8 mouse cellular contexts compared by ENCODE assay signal in the genomic region with DNA sequence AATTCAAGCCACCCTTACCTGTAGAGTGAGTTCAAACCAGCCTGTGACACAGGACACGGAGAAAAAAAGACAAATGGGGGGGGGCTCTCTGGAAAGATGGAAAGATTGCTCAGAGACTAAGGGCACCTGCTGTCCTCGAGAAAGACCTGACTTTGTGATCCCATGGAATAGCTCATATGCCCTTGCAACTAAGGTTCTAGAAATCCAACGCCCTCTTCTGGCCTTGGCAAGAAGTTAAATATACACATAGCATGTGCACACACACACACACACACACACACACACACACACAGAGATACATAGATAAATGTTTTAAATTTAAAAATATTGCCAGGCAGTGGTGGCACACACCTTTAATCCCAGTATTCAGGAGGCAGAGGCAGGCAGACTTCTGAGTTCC. TPM values are rescaled to one million over a fixed set of nuclear protein-coding genes. Genes with fewer than 3 reads are reported as not detected.
DNase-seq lines count a peak whose midpoint lies in the region; ATAC-seq lines count a peak whose summit lies in the region.

No protein-coding gene starts in this region.

- no peak for ATAC-seq in heart, embryonic 13.5 days (ENCODE audit: extremely low read depth, insufficient number of reproducible peaks, low FRiP score, low TSS enrichment)
- ATAC-seq in hindbrain, embryonic 14.5 days (ENCODE audit: low FRiP score): no peak
- no peak for ATAC-seq in midbrain, embryonic 14.5 days (ENCODE audit: low FRiP score, low TSS enrichment)

- H3K4me2 ChIP-seq in heart, embryonic 13.5 days: peak overlapping the region; percentile 89
- peak overlapping the region; percentile 74 for H3K4me2 ChIP-seq in hindbrain, embryonic 14.5 days (replicated peaks)
- H3K4me2 ChIP-seq in midbrain, embryonic 14.5 days (ENCODE audit: low read length): peak overlapping the region; percentile 68

- H3K27me3 ChIP-seq in heart, embryonic 13.5 days (replicated peaks): 0 out of 2 replicates have a peak, but pooled peaks cover 5% of the 10 kb centered on the region
- H3K27me3 ChIP-seq in hindbrain, embryonic 14.5 days (ENCODE audit: control insufficient read depth, insufficient read depth, low read length): no peaks in the 10 kb centered on the region
- no peaks in the 10 kb centered on the region for H3K27me3 ChIP-seq in midbrain, embryonic 14.5 days (ENCODE audit: control insufficient read depth, insufficient read depth, low read length)

- H3K36me3 ChIP-seq in heart, embryonic 13.5 days: no peaks in the 10 kb centered on the region
- H3K36me3 ChIP-seq in hindbrain, embryonic 14.5 days (replicated peaks; ENCODE audit: control insufficient read depth, insufficient read depth): no peaks in the 10 kb centered on the region
- H3K36me3 ChIP-seq in midbrain, embryonic 14.5 days (ENCODE audit: control insufficient read depth, insufficient read depth, low read length): no peaks in the 10 kb centered on the region

- WGBS in heart, embryonic 13.5 days: 39% methylated on average over 3 of the region's 3 CpGs
- 53% methylated on average over 3 of the region's 3 CpGs for WGBS in hindbrain, embryonic 14.5 days
- WGBS in midbrain, embryonic 14.5 days: 52% methylated on average over 3 of the region's 3 CpGs

- peak overlapping the region; percentile 71 for H3K27ac ChIP-seq in heart, embryonic 13.5 days (replicated peaks)
- no peak overlapping the region for H3K27ac ChIP-seq in hindbrain, embryonic 14.5 days
- H3K27ac ChIP-seq in midbrain, embryonic 14.5 days (replicated peaks; ENCODE audit: low read depth, low read length): no peak overlapping the region

- peak overlapping the region; percentile 89 for H3K9ac ChIP-seq in heart, embryonic 13.5 days
- peak overlapping the region; percentile 66; the same call in 1 of the 2 replicates for H3K9ac ChIP-seq in hindbrain, embryonic 14.5 days
- H3K9ac ChIP-seq in midbrain, embryonic 14.5 days (replicated peaks; ENCODE audit: low read length): no peak overlapping the region

- H3K9me3 ChIP-seq in heart, embryonic 13.5 days: no peaks in the 10 kb centered on the region
- H3K9me3 ChIP-seq in hindbrain, embryonic 14.5 days (ENCODE audit: control insufficient read depth, low read length): no peaks in the 10 kb centered on the region
- H3K9me3 ChIP-seq in midbrain, embryonic 14.5 days (ENCODE audit: control insufficient read depth, low read length): no peaks in the 10 kb centered on the region

- H3K4me1 ChIP-seq in heart, embryonic 13.5 days: peaks cover 16% of the 10 kb centered on the region
- H3K4me1 ChIP-seq in hindbrain, embryonic 14.5 days (replicated peaks; ENCODE audit: control insufficient read depth, insufficient read depth, low read length): peaks cover 22% of the 10 kb centered on the region
- H3K4me1 ChIP-seq in midbrain, embryonic 14.5 days (ENCODE audit: control insufficient read depth, insufficient read depth, low read length): peaks cover 16% of the 10 kb centered on the region

- no peak for DNase-seq in heart, adult 9 months (ENCODE audit: low spot score in 2 of 2)
- DNase-seq in ES-CJ7 (ENCODE audit: low read depth, low spot score): peak; percentile 60
- no peak for DNase-seq in hindbrain, embryonic 14.5 days (ENCODE audit: low spot score)
- no peak for DNase-seq in midbrain, embryonic 14.5 days
- DNase-seq in yolk sac, embryonic 10.5 days (ENCODE audit: low spot score): no peak
- DNase-seq in gastrocnemius, adult 8-10 months (ENCODE audit: low spot score in 2 of 2): no peak
- no peak for DNase-seq in lung, postnatal 10 days

- peak overlapping the region; percentile 76 for H3K4me3 ChIP-seq in heart, embryonic 13.5 days
- H3K4me3 ChIP-seq in hindbrain, embryonic 14.5 days (replicated peaks; ENCODE audit: low read length): peak overlapping the region; percentile 50; the same call in 1 of the 2 replicates
- H3K4me3 ChIP-seq in midbrain, embryonic 14.5 days (replicated peaks; ENCODE audit: low read depth, low read length): peak overlapping the region; percentile 68

RNA-seq across cellular contexts. Expression of a gene that starts 0.9 kb away (rescaled TPM):
- polyA plus RNA-seq in heart, embryonic 13.5 days (2015; fragmentation: Nextera tagmentation; extraction: Ambion mirVana): 9.7 and 12.4 TPM in 2 replicates
- 48.1 and 53.9 TPM in 2 replicates for polyA plus RNA-seq in hindbrain, embryonic 14.5 days (2014; fragmentation: Nextera tagmentation; extraction: Ambion mirVana)
- polyA plus RNA-seq in midbrain, embryonic 14.5 days (2014; fragmentation: Nextera tagmentation; extraction: Ambion mirVana): 43.9 and 51.7 TPM in 2 replicates
- total RNA-seq in gastrocnemius, adult 8-10 months (2022): 10 to 100 TPM in 1 of 4 experiments, 1 to 10 TPM in 3; 7.1 to 15.3 (median 7.6) TPM

RNA-seq across cellular contexts. Expression of a gene that starts 36.5 kb away (rescaled TPM):
- polyA plus RNA-seq in heart, embryonic 13.5 days (2015; fragmentation: Nextera tagmentation; extraction: Ambion mirVana): 11.2 and 12.4 TPM in 2 replicates
- polyA plus RNA-seq in hindbrain, embryonic 14.5 days (2014; fragmentation: Nextera tagmentation; extraction: Ambion mirVana): 28.5 and 30.0 TPM in 2 replicates
- polyA plus RNA-seq in midbrain, embryonic 14.5 days (2014; fragmentation: Nextera tagmentation; extraction: Ambion mirVana): 24.2 and 27.2 TPM in 2 replicates
- 1 to 10 TPM; 6.6 to 9.7 (median 7.5) TPM for total RNA-seq in gastrocnemius, adult 8-10 months (2022)

RNA-seq across cellular contexts. Expression of a gene that starts 46.9 kb away (rescaled TPM):
- 0.45 and 0.76 TPM in 2 replicates for polyA plus RNA-seq in heart, embryonic 13.5 days (2015; fragmentation: Nextera tagmentation; extraction: Ambion mirVana)
- polyA plus RNA-seq in hindbrain, embryonic 14.5 days (2014; fragmentation: Nextera tagmentation; extraction: Ambion mirVana): 143 and 149 TPM in 2 replicates
- 104 and 143 TPM in 2 replicates for polyA plus RNA-seq in midbrain, embryonic 14.5 days (2014; fragmentation: Nextera tagmentation; extraction: Ambion mirVana)
- total RNA-seq in gastrocnemius, adult 8-10 months (2022): not detected

RNA-seq across cellular contexts. Expression of a gene that starts 52.7 kb away (rescaled TPM):
- polyA plus RNA-seq in heart, embryonic 13.5 days (2015; fragmentation: Nextera tagmentation; extraction: Ambion mirVana): 3.7 and 5.5 TPM in 2 replicates
- polyA plus RNA-seq in hindbrain, embryonic 14.5 days (2014; fragmentation: Nextera tagmentation; extraction: Ambion mirVana): 6.3 and 6.9 TPM in 2 replicates
- 2.1 and 3.0 TPM in 2 replicates for polyA plus RNA-seq in midbrain, embryonic 14.5 days (2014; fragmentation: Nextera tagmentation; extraction: Ambion mirVana)
- 1 to 10 TPM; 1.1 to 2.5 (median 2.3) TPM for total RNA-seq in gastrocnemius, adult 8-10 months (2022)

Comparison
In these comparisons a context has a peak if more than half of its experiments do, and no peak if none do; other contexts are left out.
1. RNA of a gene that starts 46.9 kb away (polyA plus RNA-seq): 143 to 149 TPM in hindbrain, embryonic 14.5 days and 104 to 143 TPM in midbrain, embryonic 14.5 days; 0.45 to 0.76 TPM in heart, embryonic 13.5 days; every median in the first group is over 10 times any median in the second.
2. Peak in every context shown above with its lines, with median percentiles within 50 percentile points of each other: H3K4me2 ChIP-seq and H3K4me3 ChIP-seq.